Mouse (Mus musculus) olfactory bulb, adult 2 months (tissue): ENCODE data around the gene Tbc1d24.

Experiments
- CTCF ChIP-seq: fragments of 200-500 bp; IDR thresholded peaks from 2 replicates; pipeline ENCODE4 v1.5.1; 2012; ENCODE audit warnings: low read depth, mild to moderate bottlenecking, low read length, moderate library complexity; ENCODE audit not compliant: insufficient read depth
- POLR2A ChIP-seq: fragments of 200-500 bp; IDR thresholded peaks from 2 replicates; pipeline ENCODE4 v1.6.1; 2012; ENCODE audit warnings: mild to moderate bottlenecking, low read depth, low read length, moderate library complexity; ENCODE audit not compliant: insufficient read depth

GRCm38 (mm10) chr17:24203611-24204534 lies 1.5 kb downstream of the Tbc1d24 start:
- no peak for TF ChIP-seq CTCF
- no peak for TF ChIP-seq POLR2A
